Mouse (Mus musculus): ENCODE data around the gene Nf1. TPM values are rescaled to one million over a fixed set of nuclear protein-coding genes. Genes with fewer than 3 reads are reported as not detected.
A peak's percentile ranks its signal among the peaks of the same experiment; 100 is the strongest.

Nf1 gene
- polyA plus RNA-seq, 1 experiment from 2014 or later, result 8.0 TPM

DNA sequence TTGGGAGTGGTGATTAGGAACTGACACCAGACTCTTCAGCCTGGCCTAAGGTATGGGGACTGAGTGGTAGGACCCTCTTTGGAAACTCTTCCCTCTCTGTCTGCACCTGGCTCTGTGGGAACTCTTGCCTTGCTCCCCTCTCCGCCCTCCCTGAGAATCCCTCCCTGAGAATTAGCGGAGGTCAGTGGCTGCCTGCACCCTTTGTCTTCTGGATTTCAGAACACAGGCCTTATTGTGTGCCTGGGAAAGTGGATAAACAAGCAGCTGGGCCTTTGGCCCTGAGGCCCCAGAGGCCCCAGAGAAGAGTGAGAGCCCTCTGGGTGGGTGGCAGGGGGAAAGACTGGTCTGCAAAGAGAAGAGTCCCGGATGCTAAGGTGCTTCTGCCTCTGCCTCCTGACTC is 273.6 kb downstream of the Nf1 start:
- H3K4me3 ChIP-seq (replicated peaks), result no peak overlapping the region
- no peak for ATAC-seq
- H3K36me3 ChIP-seq, result no peaks in the 10 kb centered on the region
- H3K9ac ChIP-seq (replicated peaks), result peak overlapping the region; percentile 48; the same call in 1 of the 2 replicates
- H3K27me3 ChIP-seq, result 0 out of 2 replicates have a peak, but pooled peaks cover 4% of the 10 kb centered on the region
- 7% methylated on average over 3 of the region's 3 CpGs for WGBS
- peak overlapping the region; percentile 30; the same call in 1 of the 2 replicates for H3K27ac ChIP-seq
- H3K4me2 ChIP-seq (replicated peaks), result no peak overlapping the region
- peaks cover 72% of the 10 kb centered on the region for H3K4me1 ChIP-seq (replicated peaks)
- no peaks in the 10 kb centered on the region for H3K9me3 ChIP-seq

DNA sequence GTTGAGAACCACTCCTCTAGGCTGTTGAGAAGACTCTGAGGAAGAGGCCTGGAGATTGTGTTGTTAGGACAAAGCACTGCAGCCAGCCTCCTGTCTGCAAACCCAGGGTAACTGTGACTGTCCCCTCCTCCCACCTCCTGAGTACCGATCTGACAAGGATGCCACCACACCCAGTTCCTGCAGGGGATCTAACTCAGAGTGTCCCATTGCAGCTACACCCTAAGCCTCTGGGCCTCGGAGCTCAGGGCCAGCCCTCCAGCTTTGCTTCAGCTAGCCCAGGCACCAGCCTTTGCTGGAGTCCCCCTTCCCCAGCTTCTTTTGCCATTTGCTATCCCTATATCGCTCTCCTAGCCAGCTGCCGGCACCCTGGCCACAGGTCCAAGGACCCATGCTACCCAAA is 274.2 kb downstream of the Nf1 start:
- no peak for ATAC-seq
- no peaks in the 10 kb centered on the region for H3K9me3 ChIP-seq
- H3K4me2 ChIP-seq (replicated peaks), result no peak overlapping the region
- no peak overlapping the region for H3K9ac ChIP-seq (replicated peaks)
- no peak overlapping the region for H3K4me3 ChIP-seq (replicated peaks)
- H3K4me1 ChIP-seq (replicated peaks), result peaks cover 66% of the 10 kb centered on the region
- WGBS, result 52% methylated on average over 4 of the region's 4 CpGs
- 0 out of 2 replicates have a peak, but pooled peaks cover 4% of the 10 kb centered on the region for H3K27me3 ChIP-seq
- no peak overlapping the region for H3K27ac ChIP-seq
- H3K36me3 ChIP-seq, result no peaks in the 10 kb centered on the region

DNA sequence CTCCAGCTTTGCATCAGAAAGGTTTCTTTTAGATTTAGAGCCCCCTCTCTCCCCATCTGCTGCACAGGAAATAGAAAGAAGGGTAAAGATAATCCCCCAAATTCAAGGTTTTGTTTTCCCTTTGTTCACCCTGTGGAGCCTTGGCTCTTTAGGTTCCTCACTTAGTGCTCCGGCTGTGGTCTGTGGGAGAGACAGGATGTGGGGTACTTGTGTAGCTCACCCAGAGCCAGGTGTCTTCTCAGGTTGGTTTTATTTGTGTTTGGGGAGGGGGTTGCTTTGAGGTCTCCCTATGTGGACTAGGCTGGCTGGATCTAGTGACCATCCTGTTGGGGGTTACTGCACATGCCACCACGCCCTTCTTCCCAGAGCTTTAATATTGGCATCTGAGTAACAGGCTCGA is 275.4 kb downstream of the Nf1 start:
- no peak overlapping the region for H3K4me2 ChIP-seq (replicated peaks)
- H3K27me3 ChIP-seq, result 0 out of 2 replicates have a peak, but pooled peaks cover 3% of the 10 kb centered on the region
- no peak overlapping the region for H3K9ac ChIP-seq (replicated peaks)
- H3K36me3 ChIP-seq, result no peaks in the 10 kb centered on the region
- peaks cover 59% of the 10 kb centered on the region for H3K4me1 ChIP-seq (replicated peaks)
- H3K4me3 ChIP-seq (replicated peaks), result no peak overlapping the region
- H3K27ac ChIP-seq, result no peak overlapping the region
- H3K9me3 ChIP-seq, result no peaks in the 10 kb centered on the region
- ATAC-seq, result no peak
- 82% methylated on average over 3 of the region's 3 CpGs for WGBS

DNA sequence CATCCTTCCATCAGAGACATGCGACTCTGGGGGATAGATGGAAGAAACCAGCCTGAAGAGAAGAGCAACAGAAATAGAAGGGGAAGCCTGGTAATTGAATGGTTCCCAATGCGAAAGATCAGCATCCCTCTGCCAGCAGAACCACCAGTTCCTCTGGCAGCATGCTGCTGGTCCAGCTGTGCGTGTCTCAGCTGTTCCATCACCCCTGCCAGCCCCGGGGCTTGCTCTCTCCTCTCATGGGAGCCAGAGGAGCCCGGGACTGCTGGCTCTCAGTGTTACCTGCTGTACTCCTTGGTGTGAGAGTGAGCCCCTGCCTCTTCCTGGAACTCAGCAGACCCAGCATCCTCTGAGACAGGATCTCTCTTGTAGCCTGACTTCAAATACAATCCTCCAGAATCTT is 276.4 kb downstream of the Nf1 start:
- WGBS, result 59% methylated on average over 5 of the region's 5 CpGs
- ATAC-seq, result no peak
- Histone ChIP-seq H3K27me3 (no peaks in the 10 kb centered on the region), H3K4me2 (replicated peaks) (no peak overlapping the region), H3K9ac (replicated peaks) (no peak overlapping the region), H3K9me3 (no peaks in the 10 kb centered on the region), H3K4me1 (replicated peaks) (peaks cover 49% of the 10 kb centered on the region), H3K36me3 (peaks cover 8% of the 10 kb centered on the region), H3K4me3 (replicated peaks) (no peak overlapping the region), H3K27ac (no peak overlapping the region)

DNA sequence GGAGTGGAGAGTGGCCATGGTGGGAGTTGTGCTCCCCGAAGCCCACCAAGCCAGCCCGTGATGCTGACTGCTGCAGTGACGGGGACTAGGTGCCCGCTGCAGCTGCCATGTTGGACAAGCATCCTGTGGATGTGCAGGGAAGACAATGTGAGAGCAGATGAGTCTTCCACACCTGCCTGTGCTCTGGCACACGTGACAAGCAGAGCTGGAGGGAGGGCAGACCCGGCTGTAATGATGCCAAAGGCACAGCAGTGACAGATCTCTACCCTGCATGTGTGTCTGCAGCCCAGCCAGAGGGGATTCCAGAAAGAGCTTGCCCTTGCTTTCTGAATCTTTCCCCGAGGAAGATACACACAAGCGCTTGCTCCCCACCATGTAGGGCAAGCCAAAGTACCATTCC is 278.5 kb downstream of the Nf1 start:
- Histone ChIP-seq H3K9ac (replicated peaks) (no peak overlapping the region), H3K4me2 (replicated peaks) (no peak overlapping the region), H3K27me3 (no peaks in the 10 kb centered on the region), H3K27ac (no peak overlapping the region), H3K9me3 (no peaks in the 10 kb centered on the region), H3K36me3 (peaks cover 22% of the 10 kb centered on the region), H3K4me3 (replicated peaks) (no peak overlapping the region), H3K4me1 (replicated peaks) (peaks cover 27% of the 10 kb centered on the region)
- 90% methylated on average over 8 of the region's 8 CpGs for WGBS
- ATAC-seq, result no peak

DNA sequence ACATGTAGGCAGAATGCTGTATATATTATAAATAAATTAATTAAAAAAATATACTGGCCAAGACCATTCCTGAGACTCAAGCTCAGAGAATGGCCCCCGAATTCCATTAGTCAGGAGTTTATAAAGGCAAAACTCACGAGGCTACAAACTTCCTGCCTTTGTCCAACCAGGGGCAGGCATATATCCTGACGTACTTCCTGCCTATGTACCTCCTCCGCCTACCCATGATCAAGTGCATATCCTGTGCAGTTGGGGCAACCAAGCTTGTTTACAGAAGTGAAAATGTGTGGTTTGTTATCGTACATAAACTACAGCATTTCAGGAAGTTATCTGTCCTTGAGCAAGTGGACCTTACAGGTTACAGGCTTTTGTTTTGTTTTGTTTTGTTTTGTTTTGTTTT is 283.5 kb downstream of the Nf1 start:
- Histone ChIP-seq H3K4me2 (replicated peaks) (no peak overlapping the region), H3K36me3 (peaks cover 22% of the 10 kb centered on the region), H3K4me3 (replicated peaks) (no peak overlapping the region), H3K27me3 (no peaks in the 10 kb centered on the region), H3K9me3 (no peaks in the 10 kb centered on the region), H3K27ac (no peak overlapping the region), H3K4me1 (replicated peaks) (no peaks in the 10 kb centered on the region), H3K9ac (replicated peaks) (no peak overlapping the region)
- WGBS, result 86% methylated on average over 5 of the region's 5 CpGs
- ATAC-seq, result no peak

DNA sequence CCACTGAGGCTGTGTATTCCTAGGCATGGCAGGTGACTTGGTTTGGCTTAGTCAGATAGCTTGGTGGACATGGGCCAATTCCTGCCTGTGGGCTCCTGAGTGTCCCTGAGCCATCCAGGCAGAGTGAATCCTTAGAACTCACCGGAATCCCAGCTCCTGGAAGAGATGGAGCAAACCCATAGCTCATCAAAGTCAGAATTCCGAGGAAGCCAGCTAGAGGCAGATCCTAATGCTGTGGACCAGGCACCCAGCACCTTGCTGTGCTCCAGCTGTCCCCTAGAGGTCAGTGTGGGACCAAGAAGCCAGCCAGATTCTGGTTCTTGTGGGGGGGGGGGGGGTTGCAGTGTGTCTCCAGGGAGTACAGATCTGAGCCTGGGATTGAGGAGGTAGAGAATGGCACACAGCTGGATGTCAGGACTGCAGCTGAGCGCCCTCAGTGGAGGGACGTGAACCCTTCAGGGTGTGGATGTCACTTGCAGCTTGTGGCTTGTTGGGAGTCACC is 285.4 kb downstream of the Nf1 start:
- Histone ChIP-seq H3K27me3 (no peaks in the 10 kb centered on the region), H3K4me1 (replicated peaks) (no peaks in the 10 kb centered on the region), H3K4me2 (replicated peaks) (no peak overlapping the region), H3K36me3 (peaks cover 27% of the 10 kb centered on the region), H3K9me3 (no peaks in the 10 kb centered on the region), H3K4me3 (replicated peaks) (no peak overlapping the region), H3K9ac (replicated peaks) (no peak overlapping the region), H3K27ac (no peak overlapping the region)
- 17% methylated on average over 4 of the region's 4 CpGs for WGBS
- ATAC-seq, result peak; percentile 43; the same call in 1 of the 2 replicates

DNA sequence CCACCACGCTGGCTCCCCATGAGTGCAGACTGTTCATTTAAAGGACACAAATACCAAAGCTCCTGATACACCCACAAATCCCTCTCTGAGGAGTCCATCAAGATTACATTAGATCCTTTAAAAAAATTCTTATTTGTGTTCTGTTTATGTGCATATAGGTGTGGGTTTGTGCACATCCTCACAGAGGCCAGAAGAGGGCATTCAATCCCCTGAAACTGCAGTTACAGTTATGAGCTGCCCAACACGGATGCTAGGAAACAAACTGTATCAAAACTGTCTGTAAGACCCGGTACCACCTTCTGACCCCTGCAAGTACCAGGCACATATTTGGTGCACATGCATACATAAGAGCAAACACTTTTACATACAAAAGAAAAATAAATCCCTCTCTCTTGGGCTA is 289.2 kb downstream of the Nf1 start:
- no peak for ATAC-seq
- H3K9me3 ChIP-seq, result no peaks in the 10 kb centered on the region
- H3K27me3 ChIP-seq, result no peaks in the 10 kb centered on the region
- H3K36me3 ChIP-seq, result peaks cover 16% of the 10 kb centered on the region
- 76% methylated on average over 3 of the region's 3 CpGs for WGBS
- no peaks in the 10 kb centered on the region for H3K4me1 ChIP-seq (replicated peaks)
- H3K4me3 ChIP-seq (replicated peaks), result no peak overlapping the region
- no peak overlapping the region for H3K27ac ChIP-seq
- H3K9ac ChIP-seq (replicated peaks), result no peak overlapping the region
- no peak overlapping the region for H3K4me2 ChIP-seq (replicated peaks)

DNA sequence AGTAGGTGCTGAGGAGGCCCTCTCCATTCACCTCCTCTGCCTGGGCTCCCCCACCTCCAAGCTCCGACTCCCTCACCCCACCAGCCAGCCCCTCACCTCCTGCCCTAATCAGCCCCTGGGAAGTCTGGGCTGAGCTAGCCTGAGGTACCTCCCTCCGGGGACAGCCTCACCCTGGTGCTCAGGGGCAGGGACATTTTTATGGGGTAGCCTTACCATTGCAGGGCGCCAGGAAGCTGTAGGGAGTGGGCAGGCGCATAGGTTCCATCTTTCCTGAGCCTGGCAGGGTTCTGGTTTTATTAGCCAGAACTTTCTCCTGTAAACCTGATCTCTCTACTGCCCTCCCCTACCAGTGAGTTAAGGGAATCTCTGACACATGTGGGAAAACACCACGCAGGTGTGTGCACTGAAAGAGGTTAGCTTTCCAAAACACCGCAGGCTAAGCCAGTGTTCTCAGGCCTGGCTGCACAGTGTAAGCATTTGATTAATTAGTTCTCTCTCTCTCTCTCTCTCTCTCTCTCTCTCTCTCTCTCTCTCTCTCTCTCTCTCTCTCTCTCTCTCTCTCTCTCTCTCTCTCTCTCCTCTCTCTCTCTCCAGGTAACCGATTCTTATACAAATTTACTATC is 290.4 kb downstream of the Nf1 start:
- H3K9ac ChIP-seq (replicated peaks), result no peak overlapping the region
- H3K36me3 ChIP-seq, result peaks cover 18% of the 10 kb centered on the region
- no peaks in the 10 kb centered on the region for H3K27me3 ChIP-seq
- H3K4me2 ChIP-seq (replicated peaks), result no peak overlapping the region
- H3K27ac ChIP-seq, result no peak overlapping the region
- WGBS, result 78% methylated on average over 7 of the region's 7 CpGs
- no peaks in the 10 kb centered on the region for H3K9me3 ChIP-seq
- no peak overlapping the region for H3K4me3 ChIP-seq (replicated peaks)
- H3K4me1 ChIP-seq (replicated peaks), result no peaks in the 10 kb centered on the region
- no peak for ATAC-seq

DNA sequence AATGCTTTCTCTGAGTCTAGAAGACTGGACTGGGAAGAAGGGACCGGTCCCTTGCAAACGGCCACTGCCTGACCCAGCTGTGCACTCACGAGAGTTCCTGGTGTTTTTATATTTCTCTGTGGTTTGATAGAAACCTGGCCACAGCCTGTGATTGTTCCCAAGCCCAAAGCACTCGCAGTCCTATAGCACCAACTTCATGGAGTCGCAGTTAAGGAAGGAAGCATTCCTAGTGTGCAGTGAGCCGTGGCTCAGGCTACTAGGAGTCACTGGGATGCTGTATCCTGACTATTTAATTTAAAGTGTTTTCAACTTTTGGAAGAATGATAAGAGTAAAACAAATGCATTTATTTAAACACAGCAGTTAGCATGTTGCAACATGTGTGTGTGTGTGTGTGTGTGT is 291.0 kb downstream of the Nf1 start:
- 20% methylated on average over 6 of the region's 6 CpGs for whole genome bisulfite sequencing

More for the DNA sequence above, 291.0 kb downstream of the Nf1 start:
- Histone ChIP-seq H3K4me2 (replicated peaks) (no peak overlapping the region), H3K4me3 (replicated peaks) (no peak overlapping the region), H3K36me3 (peaks cover 20% of the 10 kb centered on the region), H3K9me3 (no peaks in the 10 kb centered on the region), H3K27me3 (no peaks in the 10 kb centered on the region), H3K4me1 (replicated peaks) (no peaks in the 10 kb centered on the region), H3K9ac (replicated peaks) (no peak overlapping the region), H3K27ac (no peak overlapping the region)
- no peak for ATAC-seq

Other genes starting within 250 kb of the Nf1 start
- 2.3 and 3.7 TPM in 2 replicates for gene Ksr1, start 193.3 kb upstream of the Nf1 start, polyA plus RNA-seq (2015; fragmentation: Nextera tagmentation; extraction: Ambion mirVana)
- 517 and 614 TPM in 2 replicates for gene Wsb1, start 85.0 kb upstream of the Nf1 start, polyA plus RNA-seq (2015; fragmentation: Nextera tagmentation; extraction: Ambion mirVana)
- not detected in 2 replicates for gene Gm9964, start 42.8 kb upstream of the Nf1 start, polyA plus RNA-seq (2015; fragmentation: Nextera tagmentation; extraction: Ambion mirVana)
- 2.6 and 3.3 TPM in 2 replicates for gene Omg, start 164.4 kb downstream of the Nf1 start, polyA plus RNA-seq (2015; fragmentation: Nextera tagmentation; extraction: Ambion mirVana)
- gene Evi2b, start 184.1 kb downstream of the Nf1 start, polyA plus RNA-seq (2015; fragmentation: Nextera tagmentation; extraction: Ambion mirVana), result 0.19 TPM in 1 of 2 replicates, not detected in the other
- gene Evi2, start 190.9 kb downstream of the Nf1 start, polyA plus RNA-seq (2015; fragmentation: Nextera tagmentation; extraction: Ambion mirVana), result 0.62 and 1.1 TPM in 2 replicates
- gene Evi2a, start 190.9 kb downstream of the Nf1 start, polyA plus RNA-seq (2015; fragmentation: Nextera tagmentation; extraction: Ambion mirVana), result 2.1 and 3.1 TPM in 2 replicates

Data from midbrain, embryonic 13.5 days (tissue).